Mouse (Mus musculus) stomach, postnatal 0 days (tissue): ENCODE measurements around the gene Smim15. TPM values are rescaled to one million over a fixed set of nuclear protein-coding genes. Genes with fewer than 3 reads are reported as not detected.

Experiments
- ATAC-seq: fragments of 200-750 bp; cut with Nextera tagmentation; 2 replicates; pipeline ENCODE4 v1.8.0; 2017; ENCODE audit not compliant: low FRiP score, low TSS enrichment
- DNase-seq: peaks from one replicate; pipeline ENCODE4 v3.0.0-alpha.2; 2016; ENCODE audit warnings: low spot score
- H3K27ac ChIP-seq: fragments of 300-500 bp; sonication (generic); replicated peaks from 2 replicates; pipeline ENCODE4 v1.5.1; 2014; ENCODE audit warnings: mild to moderate bottlenecking, control low read depth
- H3K27me3 ChIP-seq: fragments of 300-500 bp; sonication (generic); 2 replicates; pipeline ENCODE4 v1.6.1; 2014; ENCODE audit warnings: low read length; ENCODE audit not compliant: control insufficient read depth, insufficient read depth
- H3K36me3 ChIP-seq: fragments of 300-500 bp; sonication (generic); 2 replicates; pipeline ENCODE4 v1.6.1; 2014; ENCODE audit warnings: low read length, mixed read lengths; ENCODE audit not compliant: control insufficient read depth, insufficient read depth
- H3K4me1 ChIP-seq: fragments of 300-500 bp; sonication (generic); replicated peaks from 2 replicates; pipeline ENCODE4 v1.6.1; 2014; ENCODE audit warnings: antibody characterized with exemption; ENCODE audit not compliant: control insufficient read depth, insufficient read depth
- H3K4me2 ChIP-seq: fragments of 300-500 bp; sonication (generic); replicated peaks from 2 replicates; pipeline ENCODE4 v1.6.1; 2014; ENCODE audit warnings: low read depth, mild to moderate bottlenecking, control low read depth, moderate library complexity
- H3K4me3 ChIP-seq: fragments of 300-500 bp; sonication (generic); 2 replicates; pipeline ENCODE4 v1.5.1; 2014; ENCODE audit warnings: low read depth, low read length, control low read depth
- H3K9ac ChIP-seq: fragments of 300-500 bp; sonication (generic); 2 replicates; pipeline ENCODE4 v1.6.1; 2014; ENCODE audit warnings: mild to moderate bottlenecking, low read length, control low read depth, mixed read lengths
- H3K9me3 ChIP-seq: fragments of 300-500 bp; sonication (generic); 2 replicates; pipeline ENCODE4 v1.6.1; 2016; ENCODE audit warnings: low read length; ENCODE audit not compliant: control insufficient read depth
- CTCF ChIP-seq: IDR thresholded peaks from 2 replicates; pipeline ENCODE4 v1.5.1; 2016; ENCODE audit warnings: antibody characterized with exemption, low read depth, mild to moderate bottlenecking, moderate library complexity
- EP300 ChIP-seq: optimal IDR thresholded peaks from 2 replicates; pipeline ENCODE3; 2016; ENCODE audit warnings: antibody characterized with exemption
- WGBS: fragments of 180-500 bp; shearing (Covaris S2); extraction: QIAGEN DNeasy Blood & Tissue Kit; methylation state at CpG from one replicate; pipeline ENCODE4 v1.1.7; 2014; 5-methylcytosine and 5-hydroxymethylcytosine counted together
- polyA plus RNA-seq: library from polyadenylated mRNA; unstranded; fragments of >200 nt; fragmentation: Nextera tagmentation; extraction: Ambion mirVana; gene quantifications from 2 replicates; pipeline ENCODE4 v1.2.1, GENCODE M21; 2015

Smim15 gene
- 46.5 and 49.2 TPM in 2 replicates for polyA plus RNA-seq

GRCm38 (mm10) chr13:108044222-108044941, at the start of gene Smim15:
TSS of gene Smim15 (plus strand) at chr13:108044446.
- Histone ChIP-seq H3K27ac (peak within 1 kb of the TSS; percentile 97), H3K4me2 (peak within 1 kb of the TSS; percentile 65), H3K27me3 (no peaks in the 10 kb centered on the region), H3K9me3 (no peaks in the 10 kb centered on the region), H3K4me1 (0 out of 2 replicates have a peak, but pooled peaks cover 5% of the 10 kb centered on the region), H3K9ac (peak within 1 kb of the TSS; percentile 69), H3K36me3 (no peaks in the 10 kb centered on the region), H3K4me3 (peak within 1 kb of the TSS; percentile 58)
- DNase-seq (peak; percentile 95), ATAC-seq (peak; percentile 94)
- no peak for TF ChIP-seq CTCF
- TF ChIP-seq EP300: no peak
- WGBS: under 1% methylated on average over 61 of the region's 71 CpGs

DNA sequence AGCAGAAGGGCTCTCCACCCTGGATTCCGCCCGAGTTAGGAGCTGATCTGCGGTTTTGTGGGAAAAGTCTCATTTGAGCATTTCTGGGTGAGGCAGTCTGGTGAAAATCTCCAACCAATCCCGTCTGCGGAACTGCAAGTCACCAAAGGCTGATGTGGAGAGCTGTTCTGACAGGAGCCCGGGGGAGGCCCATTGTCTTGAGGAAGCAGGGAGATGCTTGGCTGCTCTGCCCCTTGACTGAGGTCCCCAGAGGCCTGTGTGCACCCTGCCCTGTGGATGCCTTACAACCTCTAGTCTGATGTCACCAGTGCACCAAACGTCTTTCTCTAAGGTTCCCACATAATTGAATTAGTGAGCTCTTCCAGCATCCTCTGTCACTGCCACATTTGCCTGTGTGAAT, 49.0 kb upstream of the Smim15 start:
- no peaks in the 10 kb centered on the region for H3K4me1 ChIP-seq
- no peaks in the 10 kb centered on the region for H3K9me3 ChIP-seq
- no peak for DNase-seq
- no peak overlapping the region for H3K4me3 ChIP-seq
- 65% methylated on average over 7 of the region's 7 CpGs for WGBS
- no peaks in the 10 kb centered on the region for H3K36me3 ChIP-seq
- H3K27me3 ChIP-seq: no peaks in the 10 kb centered on the region
- no peak for ATAC-seq
- no peak overlapping the region for H3K27ac ChIP-seq
- no peak overlapping the region for H3K4me2 ChIP-seq
- H3K9ac ChIP-seq: no peak overlapping the region
- TF ChIP-seq EP300: no peak
- no peak for TF ChIP-seq CTCF

GRCm38 (mm10) chr13:107996301-107996700, 47.9 kb upstream of the Smim15 start:
- no peak overlapping the region for H3K9ac ChIP-seq
- 91% methylated on average over 3 of the region's 3 CpGs for WGBS
- no peak overlapping the region for H3K4me2 ChIP-seq
- DNase-seq (no peak), ATAC-seq (no peak)
- TF ChIP-seq CTCF (no peak), EP300 (no peak)
- H3K9me3 ChIP-seq: no peaks in the 10 kb centered on the region
- H3K27me3 ChIP-seq: no peaks in the 10 kb centered on the region
- no peak overlapping the region for H3K27ac ChIP-seq
- H3K4me3 ChIP-seq: no peak overlapping the region
- no peaks in the 10 kb centered on the region for H3K4me1 ChIP-seq
- H3K36me3 ChIP-seq: no peaks in the 10 kb centered on the region

DNA sequence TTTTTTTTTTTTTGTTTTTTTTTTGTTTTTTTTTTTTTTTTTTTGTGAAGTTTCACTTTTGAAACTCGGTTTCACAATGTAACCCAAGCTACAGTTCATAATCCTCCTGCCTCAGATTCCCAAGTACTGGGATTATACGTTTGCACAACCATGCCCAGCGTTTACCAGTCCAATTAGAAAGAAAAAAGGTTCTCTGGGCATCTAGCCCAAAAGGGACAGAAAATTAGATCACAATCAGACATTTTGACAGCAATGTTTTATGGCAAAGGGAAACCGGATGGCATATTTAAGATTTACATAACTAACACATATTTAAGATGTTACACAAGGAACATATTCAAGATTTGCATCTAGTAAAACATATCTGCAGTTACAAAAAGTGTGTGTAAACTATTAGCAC, 36.4 kb upstream of the Smim15 start:
- TF ChIP-seq EP300 (no peak), CTCF (no peak)
- no peak overlapping the region for H3K4me3 ChIP-seq
- ATAC-seq (no peak), DNase-seq (no peak)
- H3K36me3 ChIP-seq: no peaks in the 10 kb centered on the region
- H3K27ac ChIP-seq: no peak overlapping the region
- H3K9ac ChIP-seq: no peak overlapping the region
- H3K9me3 ChIP-seq: no peaks in the 10 kb centered on the region
- H3K4me1 ChIP-seq: no peaks in the 10 kb centered on the region
- H3K4me2 ChIP-seq: no peak overlapping the region
- 68% methylated on average over 4 of the region's 4 CpGs for WGBS
- no peaks in the 10 kb centered on the region for H3K27me3 ChIP-seq

- TF ChIP-seq CTCF (no peak), EP300 (no peak)
- no peaks in the 10 kb centered on the region for H3K27me3 ChIP-seq
- H3K9ac ChIP-seq: no peak overlapping the region
- no peaks in the 10 kb centered on the region for H3K36me3 ChIP-seq
- no peak for ATAC-seq
- no peak overlapping the region for H3K4me2 ChIP-seq
- no peak overlapping the region for H3K27ac ChIP-seq
- DNase-seq: no peak
- H3K9me3 ChIP-seq: no peaks in the 10 kb centered on the region
- WGBS: 81% methylated on average over 8 of the region's 8 CpGs
- no peaks in the 10 kb centered on the region for H3K4me1 ChIP-seq
- H3K4me3 ChIP-seq: no peak overlapping the region
These were observed 31.1 kb upstream of the Smim15 start for GRCm38 (mm10) chr13:108013110-108013509.

DNA sequence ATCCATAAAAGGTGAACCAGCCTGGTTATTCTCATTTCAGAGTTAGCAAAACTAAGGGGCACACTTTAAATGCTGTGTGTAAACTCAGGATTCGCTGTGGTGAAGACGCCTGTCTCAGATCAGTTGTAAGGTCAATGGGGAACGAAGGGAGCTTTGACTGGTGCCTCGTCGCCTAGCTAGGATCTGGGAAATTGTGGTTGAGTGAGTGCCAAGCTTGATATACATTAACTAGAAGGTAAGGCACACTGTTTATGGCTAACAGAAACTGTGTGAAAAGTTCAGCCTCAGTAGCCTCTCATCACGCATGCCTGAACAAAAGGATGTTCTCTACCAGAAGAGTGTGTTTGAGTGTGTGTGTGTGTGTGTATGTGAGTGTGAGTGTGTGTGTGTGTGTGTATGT, 30.4 kb upstream of the Smim15 start:
- no peak overlapping the region for H3K4me3 ChIP-seq
- no peak overlapping the region for H3K27ac ChIP-seq
- no peaks in the 10 kb centered on the region for H3K27me3 ChIP-seq
- WGBS: 71% methylated on average over 6 of the region's 6 CpGs
- TF ChIP-seq EP300: no peak
- no peak for TF ChIP-seq CTCF
- H3K9me3 ChIP-seq: no peaks in the 10 kb centered on the region
- no peaks in the 10 kb centered on the region for H3K4me1 ChIP-seq
- DNase-seq (no peak), ATAC-seq (no peak)
- no peaks in the 10 kb centered on the region for H3K36me3 ChIP-seq
- no peak overlapping the region for H3K9ac ChIP-seq
- H3K4me2 ChIP-seq: no peak overlapping the region
